Comparison of ENCODE assay signal across 14 mouse cellular contexts in the genomic region with DNA sequence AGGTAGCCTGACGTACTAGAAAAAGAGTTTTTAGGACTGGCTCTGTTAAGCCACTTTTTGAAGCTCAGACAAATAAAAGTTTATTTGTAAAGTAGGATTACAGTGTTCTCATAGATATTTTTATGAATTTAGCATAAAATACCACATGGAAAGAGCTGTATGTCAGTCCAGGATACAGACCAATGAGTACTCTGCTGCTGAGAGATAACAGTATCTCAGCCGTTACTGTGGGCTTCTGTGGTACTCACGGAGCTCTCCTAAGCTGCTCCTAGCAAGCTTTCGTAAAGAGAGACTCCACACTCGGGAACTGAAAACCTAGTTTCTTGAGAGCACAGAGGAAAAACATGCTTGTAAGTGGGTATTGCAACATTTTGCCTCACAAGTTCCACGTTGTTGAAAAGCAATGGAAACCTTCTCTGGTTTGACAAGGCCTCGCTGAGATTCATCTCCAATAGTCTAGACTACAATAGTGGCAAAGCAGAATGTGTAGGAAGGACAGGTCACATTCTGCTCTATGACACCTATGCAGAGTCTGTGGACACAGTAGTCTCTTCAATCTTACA. TPM values are rescaled to one million over a fixed set of nuclear protein-coding genes. Genes with fewer than 3 reads are reported as not detected.
DNase-seq lines count a peak whose midpoint lies in the region; ATAC-seq lines count a peak whose summit lies in the region.
"Had no signal": no experiment of that assay in that cellular context is flagged by ENCODE, and none has a peak within 500 bp of the region (broad histone marks: within the 10 kb centered on the region; RNA-seq: fewer than 3 reads in every experiment).

No protein-coding gene starts in this region.

- H3K27ac ChIP-seq in midbrain, embryonic 11.5 days (ENCODE audit: low read depth, low read length): no peak overlapping the region
- H3K27ac ChIP-seq in midbrain, embryonic 16.5 days (ENCODE audit: low read length): no peak overlapping the region
- peak overlapping the region; percentile 65 for H3K27ac ChIP-seq in liver, embryonic 11.5 days (ENCODE audit: low read depth, low read length)
- H3K27ac ChIP-seq: heart, embryonic 15.5 days; hindbrain, postnatal 0 days; macrophage had no signal

- no peak for ATAC-seq in midbrain, embryonic 11.5 days (ENCODE audit: low FRiP score)
- no peak for ATAC-seq in midbrain, embryonic 16.5 days
- ATAC-seq in liver, embryonic 11.5 days (replicated peaks; ENCODE audit: low FRiP score): peak; percentile 95
- ATAC-seq in megakaryocyte-erythroid progenitor cell, adult 5-6 weeks (replicated peaks; ENCODE audit: low FRiP score, low TSS enrichment, poor library complexity, severe bottlenecking): peak; percentile 93
- ATAC-seq: hindbrain, postnatal 0 days had no signal

- no peaks in the 10 kb centered on the region for H3K4me1 ChIP-seq in midbrain, embryonic 11.5 days (ENCODE audit: control insufficient read depth, insufficient read depth, low read length)
- H3K4me1 ChIP-seq in midbrain, embryonic 16.5 days (ENCODE audit: control insufficient read depth, insufficient read depth, low read length): peaks cover 6% of the 10 kb centered on the region
- peaks cover 29% of the 10 kb centered on the region for H3K4me1 ChIP-seq in liver, embryonic 11.5 days (replicated peaks; ENCODE audit: control insufficient read depth, insufficient read depth, low read length)

- DNase-seq in midbrain, embryonic 11.5 days (ENCODE audit: low spot score, missing footprints): peak; percentile 23
- DNase-seq in c-Kit-positive CD71-positive TER-119-negative erythroid progenitor cells, embryonic 14.5 days (ENCODE audit: low read depth): peak; percentile 40
- no peak for DNase-seq in liver, embryonic 11.5 days (ENCODE audit: low spot score)
- no peak for DNase-seq in right cerebral cortex, adult 18-20 months
- DNase-seq in cerebellum, postnatal 14 days: no peak
- DNase-seq: gastrocnemius, postnatal 10 days; heart, adult 18-20 months; kidney, adult 18-20 months; kidney, postnatal 10 days had no signal

- no peak overlapping the region for H3K9ac ChIP-seq in midbrain, embryonic 11.5 days (ENCODE audit: low read length)
- no peak overlapping the region for H3K9ac ChIP-seq in midbrain, embryonic 16.5 days (ENCODE audit: low read depth, low read length)
- 0 out of 2 replicates have a peak overlapping the region, but pooled peaks have one; percentile 38 for H3K9ac ChIP-seq in liver, embryonic 11.5 days (ENCODE audit: low read depth, low read length)
- H3K9ac ChIP-seq: heart, embryonic 15.5 days had no signal

- H3K4me2 ChIP-seq in midbrain, embryonic 11.5 days: no peak overlapping the region
- no peak overlapping the region for H3K4me2 ChIP-seq in midbrain, embryonic 16.5 days (ENCODE audit: low read length)
- peak overlapping the region; percentile 49 for H3K4me2 ChIP-seq in liver, embryonic 11.5 days
- H3K4me2 ChIP-seq: heart, embryonic 15.5 days had no signal

- H3K9me3 ChIP-seq in midbrain, embryonic 11.5 days (ENCODE audit: control insufficient read depth, low read length): no peaks in the 10 kb centered on the region
- no peaks in the 10 kb centered on the region for H3K9me3 ChIP-seq in midbrain, embryonic 16.5 days (replicated peaks; ENCODE audit: control insufficient read depth, low read length, poor library complexity, severe bottlenecking)
- no peaks in the 10 kb centered on the region for H3K9me3 ChIP-seq in liver, embryonic 11.5 days (ENCODE audit: control insufficient read depth, low read length)
- H3K9me3 ChIP-seq: heart, embryonic 15.5 days had no signal

- 92% methylated on average over 7 of the region's 7 CpGs for WGBS in midbrain, embryonic 11.5 days
- WGBS in midbrain, embryonic 16.5 days: 91% methylated on average over 7 of the region's 7 CpGs
- 52% methylated on average over 7 of the region's 7 CpGs for WGBS in liver, embryonic 11.5 days

- H3K27me3 ChIP-seq in midbrain, embryonic 11.5 days (ENCODE audit: control insufficient read depth, insufficient read depth, low read length): no peaks in the 10 kb centered on the region
- no peaks in the 10 kb centered on the region for H3K27me3 ChIP-seq in midbrain, embryonic 16.5 days (ENCODE audit: control insufficient read depth, insufficient read depth, low read depth, low read length)
- H3K27me3 ChIP-seq in liver, embryonic 11.5 days (replicated peaks; ENCODE audit: control insufficient read depth, insufficient read depth, low read length): no peaks in the 10 kb centered on the region
- H3K27me3 ChIP-seq: heart, embryonic 15.5 days had no signal

- H3K36me3 ChIP-seq in midbrain, embryonic 11.5 days (ENCODE audit: control insufficient read depth, insufficient read depth, low read length): no peaks in the 10 kb centered on the region
- no peaks in the 10 kb centered on the region for H3K36me3 ChIP-seq in midbrain, embryonic 16.5 days (ENCODE audit: control insufficient read depth, insufficient read depth, low read length)
- H3K36me3 ChIP-seq in liver, embryonic 11.5 days (ENCODE audit: control insufficient read depth, insufficient read depth, low read length): no peaks in the 10 kb centered on the region
- H3K36me3 ChIP-seq: heart, embryonic 15.5 days had no signal

- H3K4me3 ChIP-seq in midbrain, embryonic 11.5 days (ENCODE audit: low read depth, low read length): no peak overlapping the region
- H3K4me3 ChIP-seq in midbrain, embryonic 16.5 days (ENCODE audit: low read depth, low read length): no peak overlapping the region
- H3K4me3 ChIP-seq in liver, embryonic 11.5 days (ENCODE audit: low read depth, low read length): no peak overlapping the region
- H3K4me3 ChIP-seq: heart, embryonic 15.5 days had no signal

RNA-seq across cellular contexts. Expression of a gene that starts 41.6 kb away (rescaled TPM):
- polyA plus RNA-seq in midbrain, embryonic 11.5 days (2014; fragmentation: Nextera tagmentation; extraction: Ambion mirVana): 40.7 and 44.4 TPM in 2 replicates
- 57.1 and 59.6 TPM in 2 replicates for polyA plus RNA-seq in midbrain, embryonic 16.5 days (2015; fragmentation: Nextera tagmentation; extraction: Ambion mirVana)
- 21.8 and 23.1 TPM in 2 replicates for polyA plus RNA-seq in liver, embryonic 11.5 days (2014; fragmentation: Nextera tagmentation; extraction: Ambion mirVana)
- 34.9 and 37.2 TPM in 2 replicates for total RNA-seq in megakaryocyte-erythroid progenitor cell, adult 5-6 weeks (2014; fragmentation: Nextera tagmentation)
- 34.0 and 45.1 TPM in 2 replicates for total RNA-seq in megakaryocyte-erythroid progenitor cell, adult 5-6 weeks (2017)

Comparison
In these comparisons a context has a peak if more than half of its experiments do, and no peak if none do; other contexts are left out.
1. ATAC-seq: peak in liver, embryonic 11.5 days (single experiment) and megakaryocyte-erythroid progenitor cell, adult 5-6 weeks (single experiment); none in midbrain, embryonic 11.5 days (single experiment) and midbrain, embryonic 16.5 days (single experiment).
2. DNase-seq: peak in midbrain, embryonic 11.5 days (single experiment) and c-Kit-positive CD71-positive TER-119-negative erythroid progenitor cells, embryonic 14.5 days (single experiment); none in liver, embryonic 11.5 days (single experiment), right cerebral cortex, adult 18-20 months (single experiment) and cerebellum, postnatal 14 days (0 of 2).